Comparison of ENCODE assay signal across 25 mouse cellular contexts in the genomic region with DNA sequence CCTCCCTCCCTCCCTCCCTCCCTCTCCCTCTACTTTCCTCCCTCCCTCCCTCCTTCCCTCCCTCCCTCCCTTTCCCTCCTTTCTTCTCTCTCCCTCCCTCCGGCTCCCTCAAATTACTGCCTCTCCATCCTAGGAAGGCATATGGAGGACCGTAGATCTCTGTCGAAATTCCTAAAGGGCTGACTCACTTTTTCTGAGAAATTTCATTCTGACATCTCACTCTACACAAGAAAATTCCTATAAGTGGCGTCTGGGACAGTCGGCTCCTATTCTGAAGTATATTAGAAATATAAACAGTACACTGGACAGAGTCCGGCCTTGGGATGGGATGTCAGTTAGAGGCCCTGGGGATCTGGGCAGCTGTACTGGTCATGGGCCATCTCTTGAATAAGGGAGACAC. TPM values are rescaled to one million over a fixed set of nuclear protein-coding genes. Genes with fewer than 3 reads are reported as not detected.
A peak's percentile ranks its signal among the peaks of the same experiment; 100 is the strongest.
DNase-seq lines count a peak whose midpoint lies in the region; ATAC-seq lines count a peak whose summit lies in the region.
"Had no signal": no experiment of that assay in that cellular context is flagged by ENCODE, and none has a peak within 500 bp of the region (broad histone marks: within the 10 kb centered on the region; RNA-seq: fewer than 3 reads in every experiment).

No protein-coding gene starts in this region.

- WGBS in intestine, embryonic 16.5 days = 61% methylated on average over 6 of the region's 6 CpGs
- WGBS in intestine, embryonic 15.5 days = 57% methylated on average over 5 of the region's 6 CpGs
- WGBS in stomach, embryonic 16.5 days = 53% methylated on average over 5 of the region's 6 CpGs
- 73% methylated on average over 5 of the region's 6 CpGs for WGBS in liver, embryonic 12.5 days (ENCODE audit: insufficient replicate concordance)

- no peak overlapping the region for H3K4me3 ChIP-seq in intestine, embryonic 16.5 days (ENCODE audit: low read length)
- no peak overlapping the region for H3K4me3 ChIP-seq in intestine, embryonic 15.5 days (replicated peaks)
- no peak overlapping the region for H3K4me3 ChIP-seq in stomach, embryonic 16.5 days (replicated peaks; ENCODE audit: low read length)
- H3K4me3 ChIP-seq in liver, embryonic 12.5 days = no peak overlapping the region
- H3K4me3 ChIP-seq: embryonic facial prominence, embryonic 10.5 days; embryonic facial prominence, embryonic 12.5 days; forebrain, embryonic 12.5 days had no signal

- peak; percentile 26; the same call in 1 of the 2 replicates for ATAC-seq in intestine, embryonic 16.5 days
- ATAC-seq in intestine, embryonic 15.5 days = no peak
- ATAC-seq in stomach, embryonic 16.5 days (ENCODE audit: insufficient read depth, low FRiP score) = peak; percentile 44; the same call in 1 of the 2 replicates
- ATAC-seq in liver, embryonic 12.5 days = no peak
- ATAC-seq: CD4-positive, CD25-positive, alpha-beta regulatory T cell, adult 4 months; forebrain, embryonic 14.5 days; forebrain, postnatal 0 days had no signal

- H3K36me3 ChIP-seq in intestine, embryonic 16.5 days (ENCODE audit: control insufficient read depth, insufficient read depth, low read length) = peaks cover 3% of the 10 kb centered on the region; the same call in 1 of the 2 replicates
- 0 out of 2 replicates have a peak, but pooled peaks cover 3% of the 10 kb centered on the region for H3K36me3 ChIP-seq in intestine, embryonic 15.5 days
- H3K36me3 ChIP-seq in stomach, embryonic 16.5 days (ENCODE audit: control insufficient read depth, insufficient read depth, low read length) = 0 out of 2 replicates have a peak, but pooled peaks cover 8% of the 10 kb centered on the region
- H3K36me3 ChIP-seq in liver, embryonic 12.5 days = peaks cover 19% of the 10 kb centered on the region

- H3K27ac ChIP-seq in intestine, embryonic 16.5 days (ENCODE audit: low read length) = no peak overlapping the region
- H3K27ac ChIP-seq in intestine, embryonic 15.5 days = no peak overlapping the region
- H3K27ac ChIP-seq in stomach, embryonic 16.5 days (ENCODE audit: low read length) = no peak overlapping the region
- no peak overlapping the region for H3K27ac ChIP-seq in liver, embryonic 12.5 days
- H3K27ac ChIP-seq: embryonic facial prominence, embryonic 10.5 days; embryonic facial prominence, embryonic 12.5 days; forebrain, embryonic 12.5 days had no signal

- H3K9ac ChIP-seq in intestine, embryonic 16.5 days (ENCODE audit: low read depth, low read length) = no peak overlapping the region
- H3K9ac ChIP-seq in intestine, embryonic 15.5 days = no peak overlapping the region
- no peak overlapping the region for H3K9ac ChIP-seq in stomach, embryonic 16.5 days (ENCODE audit: low read length)
- no peak overlapping the region for H3K9ac ChIP-seq in liver, embryonic 12.5 days
- H3K9ac ChIP-seq: embryonic facial prominence, embryonic 12.5 days; forebrain, embryonic 12.5 days; forebrain, postnatal 0 days had no signal

- H3K4me1 ChIP-seq in intestine, embryonic 16.5 days (ENCODE audit: control insufficient read depth, insufficient read depth, low read length) = no peaks in the 10 kb centered on the region
- H3K4me1 ChIP-seq in intestine, embryonic 15.5 days (replicated peaks) = no peaks in the 10 kb centered on the region
- H3K4me1 ChIP-seq in stomach, embryonic 16.5 days (ENCODE audit: control insufficient read depth, insufficient read depth, low read length) = no peaks in the 10 kb centered on the region
- H3K4me1 ChIP-seq in liver, embryonic 12.5 days = no peaks in the 10 kb centered on the region
- H3K4me1 ChIP-seq: embryonic facial prominence, embryonic 10.5 days; embryonic facial prominence, embryonic 12.5 days; forebrain, embryonic 12.5 days had no signal

- DNase-seq in 3T3-L1 (ENCODE audit: low read depth, low spot score) (peak; percentile 74), NIH3T3 (ENCODE audit: low read depth) (peak; percentile 65)
- DNase-seq in c-Kit-positive CD71-positive TER-119-positive erythroid progenitor cells, embryonic 14.5 days (ENCODE audit: low spot score) = no peak
- no peak for DNase-seq in spleen, adult 18-20 months
- DNase-seq: adrenal gland, adult 2 months; adrenal gland, postnatal 10 days; adrenal gland, postnatal 25 days; B cell, adult 2 months; cerebellum, adult 11-12 months; cerebellum, adult 2 months; cerebellum, adult 9-10 months; cerebellum, postnatal 10 days; cerebellum, postnatal 25 days; forebrain, postnatal 0 days had no signal

- no peak overlapping the region for H3K4me2 ChIP-seq in intestine, embryonic 16.5 days (ENCODE audit: low read depth, low read length)
- H3K4me2 ChIP-seq in intestine, embryonic 15.5 days (replicated peaks) = no peak overlapping the region
- H3K4me2 ChIP-seq in stomach, embryonic 16.5 days (ENCODE audit: low read depth, low read length) = no peak overlapping the region
- no peak overlapping the region for H3K4me2 ChIP-seq in liver, embryonic 12.5 days
- H3K4me2 ChIP-seq: embryonic facial prominence, embryonic 12.5 days; forebrain, embryonic 12.5 days had no signal

- no peaks in the 10 kb centered on the region for H3K27me3 ChIP-seq in intestine, embryonic 16.5 days (replicated peaks; ENCODE audit: control insufficient read depth, insufficient read depth, low read length)
- H3K27me3 ChIP-seq in intestine, embryonic 15.5 days (replicated peaks) = no peaks in the 10 kb centered on the region
- no peaks in the 10 kb centered on the region for H3K27me3 ChIP-seq in stomach, embryonic 16.5 days (ENCODE audit: control insufficient read depth, insufficient read depth, low read length)
- H3K27me3 ChIP-seq in liver, embryonic 12.5 days (replicated peaks) = no peaks in the 10 kb centered on the region
- H3K27me3 ChIP-seq: CH12.LX; embryonic facial prominence, embryonic 12.5 days; forebrain, embryonic 12.5 days had no signal

- no peaks in the 10 kb centered on the region for H3K9me3 ChIP-seq in intestine, embryonic 16.5 days (ENCODE audit: control insufficient read depth, low read length)
- no peaks in the 10 kb centered on the region for H3K9me3 ChIP-seq in intestine, embryonic 15.5 days
- H3K9me3 ChIP-seq in stomach, embryonic 16.5 days (replicated peaks; ENCODE audit: control insufficient read depth, low read length) = no peaks in the 10 kb centered on the region
- H3K9me3 ChIP-seq in liver, embryonic 12.5 days (replicated peaks) = no peaks in the 10 kb centered on the region
- H3K9me3 ChIP-seq: embryonic facial prominence, embryonic 10.5 days; embryonic facial prominence, embryonic 12.5 days; forebrain, embryonic 12.5 days; G1E had no signal

RNA-seq across cellular contexts. Expression of gene Actr10, which starts 52.7 kb away (rescaled TPM):
- 205 and 213 TPM in 2 replicates for polyA plus RNA-seq in intestine, embryonic 16.5 days (2015; fragmentation: Nextera tagmentation; extraction: Ambion mirVana)
- polyA plus RNA-seq in intestine, embryonic 15.5 days (2015; fragmentation: Nextera tagmentation; extraction: Ambion mirVana) = 192 and 223 TPM in 2 replicates
- polyA plus RNA-seq in stomach, embryonic 16.5 days (2015; fragmentation: Nextera tagmentation; extraction: Ambion mirVana) = 207 and 219 TPM in 2 replicates
- 130 and 134 TPM in 2 replicates for polyA plus RNA-seq in liver, embryonic 12.5 days (2016; fragmentation: Nextera tagmentation; extraction: Ambion mirVana)

RNA-seq across cellular contexts. Expression of gene Frmd6, which starts 59.7 kb away (rescaled TPM):
- polyA plus RNA-seq in intestine, embryonic 16.5 days (2015; fragmentation: Nextera tagmentation; extraction: Ambion mirVana) = 11.1 and 11.2 TPM in 2 replicates
- 14.1 and 14.4 TPM in 2 replicates for polyA plus RNA-seq in intestine, embryonic 15.5 days (2015; fragmentation: Nextera tagmentation; extraction: Ambion mirVana)
- 35.9 and 39.7 TPM in 2 replicates for polyA plus RNA-seq in stomach, embryonic 16.5 days (2015; fragmentation: Nextera tagmentation; extraction: Ambion mirVana)
- 5.0 and 5.3 TPM in 2 replicates for polyA plus RNA-seq in liver, embryonic 12.5 days (2016; fragmentation: Nextera tagmentation; extraction: Ambion mirVana)

Comparison
In these comparisons a context has a peak if more than half of its experiments do, and no peak if none do; other contexts are left out.
1. ATAC-seq: peak in intestine, embryonic 16.5 days (single experiment) and stomach, embryonic 16.5 days (single experiment); none in intestine, embryonic 15.5 days (single experiment) and liver, embryonic 12.5 days (single experiment).
2. DNase-seq: peak in 3T3-L1 (single experiment) and NIH3T3 (single experiment); none in c-Kit-positive CD71-positive TER-119-positive erythroid progenitor cells, embryonic 14.5 days (single experiment) and spleen, adult 18-20 months (0 of 2).